Mouse (Mus musculus) T-helper 2 cell (primary cell): ENCODE measurements around the gene Apc2.

Experiments
- in situ Hi-C: fragments of 300-600 bp; cut with MboI, MseI; formaldehyde crosslinking; loops from one replicate; pipeline ENCODE4 v1.15.1; 2025; ENCODE audit warnings: high pct_unique_total_duplicates

Gene Apc2

DNA sequence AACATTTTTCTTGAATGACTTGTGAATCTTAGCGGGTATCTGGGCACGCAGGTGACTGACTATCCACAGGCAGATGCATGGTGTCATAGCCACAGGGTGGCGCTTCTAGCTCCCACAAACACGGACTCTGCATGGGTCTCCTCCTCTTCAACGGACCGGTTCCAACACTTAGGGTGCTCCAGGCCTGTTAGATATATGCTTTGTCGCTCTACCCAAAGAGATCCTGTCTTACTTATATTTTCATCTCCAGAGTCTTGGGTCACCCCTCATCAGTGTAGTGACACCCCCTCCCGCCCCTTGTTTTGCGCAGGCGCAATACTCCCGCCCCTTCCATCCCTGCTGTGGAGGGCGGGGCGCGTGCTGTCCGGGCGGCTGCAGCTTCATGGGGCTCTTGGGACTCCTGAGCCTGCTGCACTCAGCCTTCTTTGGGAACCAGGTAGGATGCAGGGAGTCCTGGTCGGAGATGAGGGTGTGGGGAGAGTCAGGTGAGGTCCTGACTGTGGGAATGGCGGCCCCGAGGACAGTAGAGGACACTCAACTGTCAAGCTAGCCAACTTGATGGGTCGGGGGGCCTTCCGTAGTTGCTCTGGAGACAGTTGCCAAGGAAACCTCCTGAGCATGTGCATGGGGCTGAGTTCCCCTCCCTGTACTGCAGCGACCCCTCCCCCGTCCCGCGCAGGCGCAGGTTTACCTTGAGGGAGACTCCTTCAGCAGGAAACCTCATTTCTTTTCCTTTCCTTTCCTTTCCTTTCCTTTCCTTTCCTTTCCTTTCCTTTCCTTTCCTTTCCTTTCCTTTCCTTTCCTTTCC lies at the start of gene Apc2:
Gene Apc2, plus strand, starts transcription at position 360 of the 808 bp plus-strand sequence.
- in situ Hi-C loops = no loop called here

DNA sequence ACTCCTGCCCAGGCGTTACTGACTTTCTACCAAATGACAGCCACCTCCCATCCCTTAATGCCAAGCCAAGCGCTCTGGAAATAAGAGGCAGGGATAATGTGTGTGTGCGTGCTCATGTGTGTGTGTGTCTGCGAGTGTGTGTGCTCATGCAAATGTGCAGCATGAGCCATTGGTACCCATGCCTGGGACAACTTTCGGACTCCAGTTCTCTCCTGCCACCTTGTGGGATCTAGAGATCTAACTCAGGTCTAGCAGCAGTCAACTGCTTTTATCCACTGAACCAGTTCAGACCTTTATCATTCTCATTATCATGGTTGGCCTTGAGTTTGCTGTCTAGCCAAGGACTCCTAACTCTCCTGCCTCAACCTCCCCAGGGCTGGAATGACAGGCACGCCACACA lies 47.9 kb upstream of the Apc2 start:
- in situ Hi-C loops = loop anchor here (5.0 kb wide), 1 partner anchor 71 kb away; the partner anchor contains the start of gene Efna2

DNA sequence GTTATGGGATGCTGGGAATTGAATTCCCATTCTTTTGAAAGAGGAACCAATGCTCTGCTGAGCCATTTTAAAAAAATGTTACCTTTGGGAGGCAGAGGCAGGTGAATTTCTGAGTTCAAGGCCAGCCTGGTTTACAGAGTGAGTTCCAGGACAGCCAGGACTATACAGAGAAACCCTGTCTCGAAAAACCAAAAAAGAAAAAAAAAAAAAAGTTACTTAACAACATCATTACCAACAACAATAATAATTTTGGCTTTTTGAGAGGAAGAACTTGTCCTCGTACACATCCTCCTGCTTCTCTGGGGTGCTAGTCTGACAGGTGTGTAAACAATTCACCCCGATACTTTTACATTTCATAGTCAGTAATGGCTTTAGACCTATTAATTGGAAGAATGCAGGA lies 47.3 kb upstream of the Apc2 start:
- in situ Hi-C loops = loop anchor here (5.0 kb wide), 1 partner anchor 71 kb away; the partner anchor contains the start of gene Efna2

DNA sequence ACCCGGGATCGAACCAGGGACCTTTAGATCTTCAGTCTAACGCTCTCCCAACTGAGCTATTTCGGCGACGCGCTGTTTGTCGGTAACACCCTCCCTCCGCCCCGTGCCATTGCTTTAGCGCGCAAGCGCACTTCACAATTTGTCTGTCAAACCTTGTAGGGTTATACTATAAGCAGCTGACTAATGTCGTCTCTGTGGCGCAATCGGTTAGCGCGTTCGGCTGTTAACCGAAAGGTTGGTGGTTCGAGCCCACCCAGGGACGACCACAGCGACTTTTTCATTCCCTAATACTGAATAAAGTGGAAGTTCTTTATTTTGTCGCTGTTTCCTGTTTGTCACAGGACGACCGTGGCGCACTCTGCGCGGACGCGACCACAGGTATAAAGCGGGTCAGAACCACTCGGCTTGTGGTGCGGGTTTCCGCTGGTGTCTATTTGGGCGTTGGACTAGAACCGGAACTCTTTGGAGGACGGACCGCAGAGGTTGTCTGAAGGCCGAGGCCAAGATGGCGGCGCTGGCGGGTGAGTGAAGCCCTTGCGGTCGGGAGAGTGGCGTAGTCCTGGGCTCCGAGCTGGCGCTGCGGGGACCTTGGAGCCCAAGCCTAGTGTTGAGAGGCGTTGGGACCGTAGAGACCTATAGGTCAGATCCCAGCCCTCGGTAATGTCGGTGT lies 46.7 kb upstream of the Apc2 start, which contains the start of gene Ndufs7:
Gene Ndufs7, plus strand, starts transcription at position 151 of the 670 bp plus-strand sequence.
- in situ Hi-C loops = loop anchor here (5.0 kb wide), 1 partner anchor 72 kb away; the partner anchor contains the start of gene Efna2

DNA sequence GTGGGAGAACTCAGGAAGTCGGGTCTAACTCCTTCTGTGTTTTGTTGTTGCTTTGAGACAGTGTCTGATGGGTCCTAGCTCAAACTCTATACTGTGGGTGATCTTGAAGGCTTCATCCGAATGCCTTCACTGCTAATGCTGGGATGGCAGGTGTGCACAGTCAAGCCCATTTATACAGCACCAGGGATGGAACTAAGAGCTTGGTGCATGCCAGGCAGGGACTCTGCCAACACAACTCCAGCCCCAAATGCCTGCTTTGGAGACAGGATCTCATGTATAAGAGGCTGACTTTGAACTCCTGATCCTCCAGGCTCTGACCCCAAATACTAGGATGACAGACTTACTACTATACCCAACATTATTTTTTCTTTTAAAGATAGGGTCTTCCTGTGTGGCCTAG lies 45.7 kb upstream of the Apc2 start:
- in situ Hi-C loops = no loop called here

DNA sequence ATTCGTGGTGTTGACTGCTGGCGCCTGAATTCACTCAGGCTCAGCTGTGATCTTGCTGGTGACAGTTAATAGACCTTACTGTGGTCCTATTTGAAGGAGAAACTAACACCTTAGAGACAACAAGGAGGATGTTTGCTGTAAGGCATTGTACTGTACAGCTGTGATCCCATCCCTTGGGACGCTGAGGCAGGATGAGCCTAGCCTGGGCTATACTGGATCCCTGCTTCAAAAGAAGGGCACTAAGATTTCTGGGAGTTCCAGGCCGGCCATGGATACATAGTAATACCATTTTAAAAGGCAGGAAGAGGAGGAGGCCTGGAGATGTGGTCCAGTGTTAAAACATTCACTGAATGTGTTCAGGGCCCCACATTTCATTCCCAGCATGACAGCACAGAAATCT lies 45.2 kb upstream of the Apc2 start:
- in situ Hi-C loops = no loop called here

DNA sequence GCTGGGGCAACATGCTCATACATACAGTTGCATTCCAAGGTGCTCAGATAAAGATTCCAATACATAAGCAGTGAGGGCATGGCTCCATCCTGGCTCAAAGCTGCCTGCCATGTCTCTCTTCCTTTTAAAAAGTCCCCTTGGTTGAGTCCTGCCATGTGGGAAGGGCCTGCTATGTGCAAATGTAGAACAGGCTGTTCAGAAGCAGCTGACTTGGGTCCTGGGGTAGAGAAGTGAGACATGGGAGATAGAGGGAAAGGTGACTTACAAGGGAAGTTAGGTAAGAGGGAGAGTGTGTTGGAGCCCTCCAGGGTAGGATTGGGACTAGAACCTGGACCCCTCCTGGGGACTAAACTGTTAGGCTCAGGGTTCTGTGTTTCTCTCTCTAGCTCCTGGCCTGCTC lies 43.8 kb upstream of the Apc2 start:
- in situ Hi-C loops = no loop called here

DNA sequence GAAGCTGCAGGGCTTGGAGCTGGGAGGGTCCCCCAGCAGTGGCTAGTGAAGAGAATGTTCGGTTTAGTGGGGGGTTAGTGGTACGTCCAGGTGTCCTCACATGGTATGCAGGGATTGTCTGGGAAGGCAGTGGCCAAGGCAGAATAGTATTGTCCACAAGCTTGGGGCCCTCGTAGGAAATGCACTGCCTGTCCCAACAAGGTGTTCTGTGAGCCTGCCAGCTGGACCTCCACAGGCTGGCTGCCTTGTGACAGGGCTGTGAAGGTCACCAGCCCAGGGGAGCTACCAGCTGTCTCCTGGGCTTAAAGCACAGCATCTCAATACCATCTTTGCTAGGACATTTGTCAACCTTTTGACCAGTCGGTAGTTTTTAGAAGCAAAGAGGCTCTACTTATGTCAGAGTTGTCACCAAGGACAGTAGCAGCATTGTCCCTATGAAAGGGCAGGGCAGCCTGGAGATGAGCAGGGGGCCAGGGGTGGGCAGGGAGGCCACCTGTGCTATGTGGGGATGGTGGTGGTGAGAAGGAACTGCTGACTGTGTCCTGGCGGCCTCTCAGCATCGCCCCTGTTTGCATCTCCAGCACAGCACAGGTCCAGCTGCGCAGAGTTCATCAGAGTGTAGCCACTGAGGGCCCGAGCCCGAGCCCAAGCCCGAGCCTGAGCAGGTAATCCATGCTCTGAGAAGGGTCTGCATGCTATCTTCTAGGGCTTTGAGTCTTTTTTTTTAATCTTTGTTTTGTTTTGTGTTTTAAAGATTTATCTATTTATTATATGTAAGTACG lies 43.1 kb upstream of the Apc2 start:
- in situ Hi-C loops = no loop called here

DNA sequence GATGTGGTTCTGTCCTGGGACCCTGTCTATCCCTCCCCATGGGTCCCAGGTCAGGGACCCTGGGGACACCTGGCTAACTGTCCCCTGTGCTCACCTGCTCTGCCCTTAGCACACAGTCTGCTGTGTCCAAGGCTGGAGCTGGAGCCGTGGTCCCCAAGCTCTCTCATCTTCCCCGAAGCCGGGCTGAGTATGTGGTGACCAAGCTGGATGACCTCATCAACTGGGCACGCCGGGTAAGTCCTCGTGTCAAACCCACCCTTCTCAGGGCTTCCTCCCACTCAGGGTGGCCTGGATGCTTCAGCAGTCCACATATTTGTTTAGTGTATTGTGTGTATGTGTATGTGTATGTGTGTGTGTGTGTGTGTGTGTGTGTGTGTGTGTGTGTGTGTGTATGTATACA lies 42.2 kb upstream of the Apc2 start:
- in situ Hi-C loops = no loop called here

DNA sequence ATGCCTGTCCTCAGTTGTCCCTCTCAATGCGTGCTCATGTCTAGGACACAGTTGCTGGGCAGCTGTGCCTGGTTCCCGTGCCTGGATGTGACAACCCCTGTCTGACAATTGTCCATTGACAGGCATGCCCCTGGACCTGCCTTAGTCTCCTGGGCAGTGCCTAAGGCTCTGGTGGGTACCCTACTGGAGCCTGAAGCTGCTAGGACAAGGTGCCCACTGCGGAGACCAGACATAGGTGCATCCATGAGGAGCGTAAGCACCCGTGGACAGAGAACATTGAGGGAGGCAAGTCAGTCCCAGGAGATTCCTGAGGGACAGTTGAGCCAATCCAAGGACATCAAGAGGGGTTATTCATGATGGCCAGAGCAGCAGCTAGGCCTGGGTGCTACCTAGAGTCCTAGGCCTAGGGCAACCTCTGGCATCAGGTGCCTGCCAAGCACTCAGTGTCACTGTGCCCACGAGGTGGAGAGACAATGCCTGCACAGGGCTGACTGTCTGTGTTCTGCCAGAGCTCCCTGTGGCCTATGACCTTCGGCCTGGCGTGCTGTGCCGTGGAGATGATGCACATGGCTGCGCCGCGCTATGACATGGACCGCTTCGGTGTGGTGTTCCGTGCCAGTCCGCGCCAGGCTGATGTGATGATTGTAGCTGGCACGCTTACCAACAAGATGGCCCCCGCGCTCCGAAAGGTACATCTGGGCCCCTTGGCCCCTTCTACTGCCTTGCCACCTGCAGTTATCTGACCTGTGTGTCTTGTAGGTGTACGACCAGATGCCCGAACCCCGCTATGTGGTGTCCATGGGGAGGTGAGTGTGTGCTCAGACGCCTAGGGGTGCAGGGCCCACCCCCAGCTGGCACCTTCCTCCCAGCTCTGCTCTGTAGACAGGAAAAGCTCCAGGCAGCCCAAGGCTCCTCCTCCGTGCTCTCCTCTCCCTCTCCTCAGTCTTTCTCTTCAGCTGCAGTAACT lies 41.2 kb upstream of the Apc2 start:
- in situ Hi-C loops = no loop called here

DNA sequence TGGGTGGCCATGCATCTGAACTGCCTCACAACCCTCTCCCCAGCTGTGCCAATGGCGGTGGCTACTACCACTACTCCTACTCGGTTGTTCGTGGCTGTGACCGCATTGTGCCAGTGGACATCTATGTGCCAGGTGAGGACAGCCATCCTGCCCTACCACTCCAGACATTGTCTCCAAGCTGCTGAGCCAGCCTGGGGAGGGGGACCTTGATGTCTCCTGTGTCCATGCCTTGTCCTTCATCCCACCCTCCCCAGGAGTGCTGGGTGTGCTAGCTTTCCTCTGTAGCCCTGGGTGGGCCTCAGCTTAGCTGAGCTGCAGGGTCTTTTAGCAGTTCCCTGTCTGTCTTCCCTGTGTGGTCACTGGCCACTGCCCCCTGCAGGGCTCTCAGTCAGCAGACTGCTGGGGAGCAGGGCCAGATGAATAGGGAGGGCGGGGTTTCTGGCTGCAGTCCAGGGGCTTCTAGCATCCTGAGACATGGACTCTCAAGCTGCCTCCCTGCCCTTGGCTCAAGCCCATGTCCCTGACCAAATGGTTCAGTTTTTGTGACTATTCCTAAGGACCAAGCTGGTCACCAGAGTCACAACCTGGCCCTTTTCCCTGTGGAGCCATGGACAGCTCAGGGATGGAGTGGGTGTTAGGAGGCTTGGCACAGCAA lies 39.8 kb upstream of the Apc2 start:
- in situ Hi-C loops = no loop called here

DNA sequence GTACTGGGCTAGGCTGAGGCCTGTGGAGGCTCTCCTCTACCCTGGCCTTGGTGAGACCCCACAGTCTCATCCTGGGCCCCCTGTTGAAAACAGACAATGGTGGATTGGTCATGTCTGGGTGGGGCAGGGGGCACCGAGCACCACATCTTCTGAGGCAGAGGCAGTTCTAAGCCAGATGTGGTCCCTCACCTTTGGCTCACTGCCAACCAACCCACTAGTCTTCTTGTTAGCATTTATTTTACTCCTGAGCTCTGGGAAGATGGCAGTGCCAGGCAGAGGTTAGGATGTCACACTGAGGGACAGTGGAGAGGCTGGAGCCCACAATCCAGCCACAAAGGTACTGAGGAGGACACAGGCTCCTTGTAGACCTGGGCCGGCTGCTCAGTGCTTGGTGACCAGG lies 37.8 kb upstream of the Apc2 start:
- in situ Hi-C loops = no loop called here

DNA sequence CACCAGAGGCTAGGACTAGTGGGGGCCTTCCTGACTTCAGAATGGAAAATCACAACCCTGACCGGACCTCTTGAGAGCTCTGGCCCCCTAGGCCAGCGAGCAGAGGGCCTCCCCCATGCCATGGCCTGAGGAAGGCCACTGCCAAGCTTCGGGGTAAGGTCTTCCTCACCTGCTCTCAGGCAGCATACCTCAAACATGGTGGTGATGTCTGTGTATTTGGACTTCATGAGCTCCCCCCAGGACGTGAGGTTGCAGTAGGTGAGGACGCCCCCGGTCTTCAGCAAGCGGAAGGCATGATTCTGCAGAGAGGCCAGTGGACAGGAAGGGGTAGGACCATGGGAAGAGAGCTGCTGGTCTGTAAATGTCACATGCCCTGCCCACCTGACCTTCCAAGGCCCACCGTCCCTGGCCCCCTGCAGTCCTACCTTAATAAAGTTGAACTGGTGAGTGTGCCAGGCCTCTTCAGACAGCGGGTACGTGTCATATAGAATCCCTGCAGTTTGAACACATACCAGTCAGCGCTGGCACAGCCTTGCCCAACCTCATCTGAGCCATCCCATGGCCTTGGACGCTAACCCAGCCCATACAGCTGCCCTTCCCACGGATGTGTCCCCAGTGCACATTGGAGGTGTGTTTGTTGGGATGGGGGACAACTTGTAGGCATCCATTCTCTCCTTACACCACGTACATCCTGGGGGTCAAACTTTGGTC lies 36.9 kb upstream of the Apc2 start:
- in situ Hi-C loops = no loop called here

DNA sequence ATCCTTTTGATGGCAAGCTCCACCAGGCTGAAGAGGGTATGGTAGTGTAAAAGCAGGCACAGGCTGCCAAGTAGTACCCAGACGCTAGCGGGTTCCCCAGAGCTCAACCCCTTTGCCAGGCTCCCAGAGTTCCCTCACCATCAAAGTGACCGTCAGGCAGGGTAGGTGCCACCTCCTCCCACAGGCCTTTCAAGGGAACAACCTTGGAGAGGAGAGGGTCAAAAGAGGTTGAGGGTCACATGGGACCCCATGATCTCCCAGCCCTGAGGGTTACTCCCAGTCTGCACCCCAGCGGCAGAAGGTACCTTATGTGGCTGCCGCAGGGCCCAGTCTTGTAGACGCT lies 36.3 kb upstream of the Apc2 start:
- in situ Hi-C loops = no loop called here

DNA sequence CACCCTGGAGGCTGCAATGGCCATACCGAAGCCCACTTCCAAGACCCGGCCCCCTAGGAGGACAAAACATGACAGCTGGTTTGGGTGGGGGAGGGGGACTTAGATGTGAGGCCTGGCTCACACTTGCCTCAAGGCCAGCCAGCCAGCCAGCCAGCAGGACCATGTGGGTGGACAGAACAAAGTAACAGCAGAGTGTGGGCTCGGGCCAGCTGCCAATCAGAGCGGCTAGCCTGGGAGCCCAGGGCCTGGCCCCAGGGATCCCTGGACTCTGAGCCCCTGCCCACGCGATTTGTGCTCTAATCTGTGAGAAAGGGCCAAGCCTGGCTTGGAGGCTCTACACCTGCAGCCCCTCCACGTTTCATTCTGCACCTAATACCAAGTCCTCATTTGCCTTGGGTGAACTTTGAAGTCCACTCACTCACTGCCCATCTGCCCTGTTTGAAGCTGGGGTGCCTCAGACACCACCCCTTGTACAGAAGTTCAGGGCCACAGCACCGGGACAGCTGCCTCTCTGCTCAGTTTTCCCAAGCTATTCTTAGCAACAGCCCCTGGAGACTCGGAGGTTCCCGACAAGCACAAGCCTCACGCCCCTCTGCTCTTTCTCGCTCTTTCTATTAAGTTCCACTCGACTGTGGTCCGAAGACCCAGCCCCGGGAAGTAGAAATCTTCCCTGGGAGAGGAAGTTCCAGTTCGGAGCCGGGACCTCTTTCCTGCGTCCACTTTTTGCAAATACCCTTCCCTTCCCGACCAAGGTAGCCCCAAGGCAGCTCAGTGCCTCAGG lies 35.7 kb upstream of the Apc2 start:
- in situ Hi-C loops = no loop called here

DNA sequence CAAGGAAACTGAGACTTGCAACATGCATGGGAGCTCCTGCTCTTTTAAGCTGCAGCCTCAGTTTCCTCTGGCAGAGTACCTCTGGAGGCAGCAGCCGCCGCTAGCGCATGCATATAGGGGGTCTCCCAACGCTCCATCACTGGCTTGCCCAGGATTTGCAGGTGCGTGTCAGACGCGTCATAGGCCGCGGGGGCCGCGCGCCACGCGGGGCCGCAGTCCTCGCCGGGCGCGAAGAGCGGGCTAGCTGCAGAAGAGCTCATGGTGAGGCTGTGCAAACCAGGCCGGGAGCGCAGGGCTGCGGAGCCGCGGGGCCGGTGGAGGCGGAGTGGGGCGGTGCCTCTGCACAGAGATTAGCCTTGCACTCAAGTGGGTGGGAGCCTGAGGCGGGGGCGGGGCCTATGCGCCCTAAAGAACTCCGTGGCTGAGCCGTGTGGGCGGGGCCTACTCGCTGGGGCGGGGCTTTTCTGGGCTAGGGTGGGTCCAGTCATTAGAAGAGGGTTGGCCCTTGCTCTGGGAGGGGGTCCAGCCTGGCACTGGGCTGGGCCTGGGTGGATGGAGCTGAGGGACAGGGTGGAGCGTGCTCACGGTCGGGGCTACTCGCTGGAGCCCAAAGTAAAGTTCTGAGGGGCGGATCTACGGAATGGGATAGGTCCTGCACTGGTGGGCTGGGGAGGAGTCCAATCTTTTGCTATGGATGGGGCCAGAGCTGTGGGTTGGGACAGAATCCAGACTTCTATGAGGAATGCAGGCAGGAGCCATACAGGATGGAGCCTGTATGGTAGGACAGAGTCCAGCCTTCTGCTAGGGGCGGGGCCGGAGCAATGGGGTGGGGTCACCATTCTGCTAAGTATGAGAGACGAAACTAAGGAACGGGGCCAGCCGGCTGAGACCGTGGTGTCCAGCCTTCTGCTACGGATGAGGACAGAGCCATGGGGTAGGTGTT lies 34.9 kb upstream of the Apc2 start, which contains the start of the genes Gamt and Dazap1:
Gene Gamt, minus strand, starts transcription at position 371 of the 943 bp plus-strand sequence.
Gene Dazap1, plus strand, starts transcription at position 845 of the 943 bp plus-strand sequence.
- in situ Hi-C loops = no loop called here

DNA sequence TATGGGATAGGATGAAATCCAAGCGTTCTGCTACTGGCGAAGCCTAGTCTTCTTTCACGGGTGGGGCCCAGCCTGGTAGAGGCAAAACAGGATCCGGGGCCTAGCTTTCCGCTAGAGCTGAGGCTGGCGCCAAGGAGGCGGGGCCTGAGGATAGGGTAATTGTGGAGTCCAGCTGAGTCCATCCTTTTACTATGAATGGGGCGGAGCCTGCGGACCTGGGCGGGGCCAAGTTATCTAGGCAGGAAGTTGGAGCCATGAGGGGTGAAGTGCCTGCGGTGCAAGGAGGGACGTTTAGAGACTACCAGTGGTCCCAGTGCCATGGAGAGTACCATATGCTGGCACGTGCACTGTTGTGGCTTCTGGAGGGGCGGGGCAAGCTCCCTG lies 34.2 kb upstream of the Apc2 start:
- in situ Hi-C loops = no loop called here

DNA sequence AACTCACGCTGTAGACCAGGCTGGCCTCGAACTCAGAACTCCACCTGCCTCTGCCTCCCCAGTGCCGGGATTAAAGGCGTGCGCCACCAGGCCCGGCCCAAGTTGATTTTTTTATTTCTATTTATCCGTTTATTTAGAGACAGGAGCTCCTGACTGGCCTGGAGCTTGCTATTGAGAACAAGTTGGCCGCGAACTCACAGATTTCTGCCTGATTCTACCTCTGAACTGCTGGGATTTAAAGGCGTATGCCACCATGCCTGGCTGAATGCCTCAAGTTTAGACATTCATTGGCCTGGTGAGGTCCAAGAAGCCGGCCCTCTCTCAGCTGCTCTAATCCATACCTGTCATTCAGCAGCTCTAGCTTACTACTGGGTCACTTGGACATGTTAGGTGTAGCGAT lies 33.6 kb upstream of the Apc2 start:
- in situ Hi-C loops = no loop called here
